In genomic region chr2:180894734-180895133, GRCm38 (mm10) we compare ENCODE assay signal across 1 mouse cellular context.
TF ChIP-seq lines count a peak whose summit lies in the region.

No protein-coding gene starts in this region.

TF ChIP-seq in CH12.LX, 34 proteins besides CTCF, POLR2A, EP300 and RAD21:
- no peak for TF ChIP-seq IRF4 (IDR thresholded peaks at IDR 0.05; ENCODE audit: low read depth, low read length)
- TF ChIP-seq ELF1 (IDR thresholded peaks at IDR 0.05; ENCODE audit: low read depth, low read length) = no peak
- TF ChIP-seq HCFC1 (IDR thresholded peaks at IDR 0.05; ENCODE audit: low read depth, low read length) = no peak
- TF ChIP-seq BHLHE40 (IDR thresholded peaks at IDR 0.05; ENCODE audit: low read depth, low read length) = no peak
- TF ChIP-seq ZKSCAN1 (IDR thresholded peaks at IDR 0.05; ENCODE audit: borderline replicate concordance, low read depth, low read length) = no peak
- no peak for TF ChIP-seq GABPA (IDR thresholded peaks at IDR 0.05; ENCODE audit: insufficient replicate concordance, low read depth, low read length)
- TF ChIP-seq CHD2 (IDR thresholded peaks at IDR 0.05; ENCODE audit: low read length) = no peak
- no peak for TF ChIP-seq MAZ (IDR thresholded peaks at IDR 0.05; ENCODE audit: low read depth, low read length)
- TF ChIP-seq E2F4 (IDR thresholded peaks at IDR 0.05; ENCODE audit: insufficient replicate concordance, low read depth, low read length) = no peak
- TF ChIP-seq MAX (IDR thresholded peaks at IDR 0.05; ENCODE audit: low read length) = no peak
- TF ChIP-seq SMC3 (IDR thresholded peaks at IDR 0.05; ENCODE audit: low read depth, low read length) = 0 out of 2 replicates have a peak, but pooled peaks have one; percentile 19
- TF ChIP-seq NELFE (IDR thresholded peaks at IDR 0.05; ENCODE audit: low read depth, low read length) = no peak
- TF ChIP-seq KAT2A (IDR thresholded peaks at IDR 0.05; ENCODE audit: insufficient replicate concordance, low read length) = no peak
- TF ChIP-seq MAFK (IDR thresholded peaks at IDR 0.05; ENCODE audit: insufficient replicate concordance, low read length) = no peak
- TF ChIP-seq TBP (conservative IDR thresholded peaks at IDR 0.05; ENCODE audit: low read depth, low read length) = no peak
- no peak for TF ChIP-seq POLR2AphosphoS2 (IDR thresholded peaks at IDR 0.05; ENCODE audit: low read depth, low read length)
- peak; percentile 34; the same call in 1 of the 2 replicates for TF ChIP-seq ZNF384 (IDR thresholded peaks at IDR 0.05; ENCODE audit: low read depth, low read length)
